12 mouse cellular contexts compared by ENCODE assay signal in genomic region chr2:153609058-153609457, GRCm38 (mm10). TPM values are rescaled to one million over a fixed set of nuclear protein-coding genes. Genes with fewer than 3 reads are reported as not detected.
DNase-seq lines count a peak whose midpoint lies in the region; ATAC-seq and TF ChIP-seq lines count a peak whose summit lies in the region.
"Had no signal": no experiment of that assay in that cellular context is flagged by ENCODE, and none has a peak within 500 bp of the region (broad histone marks: within the 10 kb centered on the region; RNA-seq: fewer than 3 reads in every experiment).

No protein-coding gene starts in this region.

- H3K4me3 ChIP-seq in cerebellum, adult 2 months (replicated peaks; ENCODE audit: insufficient read depth, low read depth, low read length): no peak overlapping the region
- no peak overlapping the region for H3K4me3 ChIP-seq in kidney, embryonic 15.5 days (replicated peaks)
- H3K4me3 ChIP-seq: embryonic facial prominence, embryonic 15.5 days; heart, adult 2 months; left cerebral cortex, adult 2 months; stomach, embryonic 15.5 days had no signal

- H3K9ac ChIP-seq in kidney, embryonic 15.5 days: no peak overlapping the region
- H3K9ac ChIP-seq: embryonic facial prominence, embryonic 15.5 days; stomach, embryonic 15.5 days had no signal

- no peaks in the 10 kb centered on the region for H3K27me3 ChIP-seq in cerebellum, adult 2 months (ENCODE audit: control insufficient read depth, insufficient read depth, low read length)
- no peaks in the 10 kb centered on the region for H3K27me3 ChIP-seq in kidney, embryonic 15.5 days
- H3K27me3 ChIP-seq: embryonic facial prominence, embryonic 15.5 days; stomach, embryonic 15.5 days had no signal

- H3K27ac ChIP-seq in cerebellum, adult 2 months (ENCODE audit: insufficient read depth, low read length): no peak overlapping the region
- H3K27ac ChIP-seq in kidney, embryonic 15.5 days: no peak overlapping the region
- H3K27ac ChIP-seq: embryonic facial prominence, embryonic 15.5 days; heart, adult 2 months; left cerebral cortex, adult 2 months; stomach, embryonic 15.5 days had no signal

- H3K9me3 ChIP-seq in kidney, embryonic 15.5 days (replicated peaks): no peaks in the 10 kb centered on the region
- H3K9me3 ChIP-seq: embryonic facial prominence, embryonic 15.5 days; stomach, embryonic 15.5 days had no signal

- ATAC-seq in kidney, embryonic 15.5 days (replicated peaks; ENCODE audit: low FRiP score): no peak

- no peak overlapping the region for H3K4me2 ChIP-seq in kidney, embryonic 15.5 days
- H3K4me2 ChIP-seq: embryonic facial prominence, embryonic 15.5 days; stomach, embryonic 15.5 days had no signal

- peak; percentile 33 to 36 for DNase-seq in cerebellum, adult 2 months
- DNase-seq in cerebellum, adult 11 months: no peak
- DNase-seq in kidney, adult 11 months: peak; percentile 53
- peak; percentile 83 for DNase-seq in adrenal gland, postnatal 10 days
- DNase-seq in kidney, postnatal 4 days: peak; percentile 32 to 50
- DNase-seq in spleen, adult 12 weeks (ENCODE audit: low spot score): no peak
- no peak for DNase-seq in thymus, postnatal 36 days

- TF ChIP-seq CTCF in cerebellum, adult 2 months (IDR thresholded peaks at IDR 0.05; ENCODE audit: borderline replicate concordance, insufficient read depth, low read depth, low read length): no peak

- 51% methylated on average over 8 of the region's 8 CpGs for WGBS in cerebellum, adult 2 months
- WGBS in kidney, embryonic 15.5 days: 65% methylated on average over 8 of the region's 8 CpGs

- peaks cover 15% of the 10 kb centered on the region for H3K4me1 ChIP-seq in cerebellum, adult 2 months (ENCODE audit: control insufficient read depth, insufficient read depth, low read length)
- peaks cover 36% of the 10 kb centered on the region for H3K4me1 ChIP-seq in kidney, embryonic 15.5 days

- no peak for TF ChIP-seq POLR2A in cerebellum, adult 2 months (IDR thresholded peaks at IDR 0.05; ENCODE audit: borderline replicate concordance, insufficient read depth, low read length)

- no peaks in the 10 kb centered on the region for H3K36me3 ChIP-seq in kidney, embryonic 15.5 days
- H3K36me3 ChIP-seq: embryonic facial prominence, embryonic 15.5 days; stomach, embryonic 15.5 days had no signal

RNA-seq across cellular contexts. Expression of gene Commd7, which starts 23.5 kb away (rescaled TPM):
- polyA plus RNA-seq in cerebellum, adult 2 months (2012; rRNA removed): 30.2 and 32.5 TPM in 2 replicates
- 75.2 and 78.8 TPM in 2 replicates for polyA plus RNA-seq in kidney, embryonic 15.5 days (2015; fragmentation: Nextera tagmentation; extraction: Ambion mirVana)
- total RNA-seq in adrenal gland, postnatal 10 days (2021): 10 to 100 TPM; 31.6 to 33.0 TPM

RNA-seq across cellular contexts. Expression of gene Dnmt3b, which starts 40.2 kb away (rescaled TPM):
- polyA plus RNA-seq in cerebellum, adult 2 months (2012; rRNA removed): 1.6 and 2.6 TPM in 2 replicates
- 15.7 and 16.5 TPM in 2 replicates for polyA plus RNA-seq in kidney, embryonic 15.5 days (2015; fragmentation: Nextera tagmentation; extraction: Ambion mirVana)
- total RNA-seq in adrenal gland, postnatal 10 days (2021): 1 to 10 TPM; 4.3 to 6.5 TPM

Comparison
In these comparisons a context has a peak if more than half of its experiments do, and no peak if none do; other contexts are left out.
1. DNase-seq: peak in cerebellum, adult 2 months (2 of 2), kidney, adult 11 months (single experiment), adrenal gland, postnatal 10 days (single experiment) and kidney, postnatal 4 days (2 of 2); none in cerebellum, adult 11 months (single experiment), spleen, adult 12 weeks (single experiment) and thymus, postnatal 36 days (0 of 2).